Mouse (Mus musculus) embryonic facial prominence, embryonic 10.5 days (tissue): ENCODE measurements around the gene Ap4s1. TPM values are rescaled to one million over a fixed set of nuclear protein-coding genes. Genes with fewer than 3 reads are reported as not detected.

Experiments used
- DNase-seq: peaks from one replicate; pipeline ENCODE4 v3.0.0-alpha.2; 2017; ENCODE audit warnings: low spot score
- H3K27ac ChIP-seq: fragments of 300-500 bp; sonication (generic); replicated peaks from 2 replicates; pipeline ENCODE4 v1.5.1; 2016; ENCODE audit warnings: mild to moderate bottlenecking
- H3K27me3 ChIP-seq: fragments of 300-500 bp; sonication (generic); replicated peaks from 2 replicates; pipeline ENCODE4 v1.6.1; 2016; ENCODE audit warnings: low read depth, mild to moderate bottlenecking; ENCODE audit not compliant: poor library complexity, severe bottlenecking
- H3K36me3 ChIP-seq: fragments of 300-500 bp; sonication (generic); replicated peaks from 2 replicates; pipeline ENCODE4 v1.6.1; 2016; ENCODE audit warnings: mild to moderate bottlenecking, moderate library complexity
- H3K4me1 ChIP-seq: fragments of 300-500 bp; sonication (generic); 2 replicates; pipeline ENCODE4 v1.6.1; 2016
- H3K4me3 ChIP-seq: fragments of 300-500 bp; sonication (generic); 2 replicates; pipeline ENCODE4 v1.5.1; 2016; ENCODE audit warnings: mild to moderate bottlenecking, moderate library complexity
- H3K9me3 ChIP-seq: fragments of 300-500 bp; sonication (generic); 2 replicates; pipeline ENCODE4 v1.6.1; 2016; ENCODE audit warnings: mild to moderate bottlenecking
- WGBS: fragments of 180-500 bp; shearing (Covaris S2); methylation state at CpG from one replicate; pipeline ENCODE4 v1.1.7; 2016; 5-methylcytosine and 5-hydroxymethylcytosine counted together
- polyA plus RNA-seq: library from polyadenylated mRNA; unstranded; fragments of >200 nt; fragmentation: Nextera tagmentation; extraction: Ambion mirVana; gene quantifications from 2 replicates; pipeline ENCODE4 v1.2.1, GENCODE M21; 2016

Ap4s1 gene
- polyA plus RNA-seq, 1 experiment from 2014 or later = 35.8 TPM

- 60% methylated on average over 6 of the region's 6 CpGs for WGBS
- Histone ChIP-seq H3K36me3 (peaks cover 85% of the 10 kb centered on the region), H3K4me3 (no peak overlapping the region), H3K27ac (no peak overlapping the region), H3K27me3 (no peaks in the 10 kb centered on the region), H3K4me1 (no peaks in the 10 kb centered on the region), H3K9me3 (no peaks in the 10 kb centered on the region)
- no peak for DNase-seq
These were observed 54.1 kb downstream of the Ap4s1 start for GRCm38 (mm10) chr12:51744957-51745356.

- Histone ChIP-seq H3K4me1 (no peaks in the 10 kb centered on the region), H3K4me3 (no peak overlapping the region), H3K9me3 (no peaks in the 10 kb centered on the region), H3K27me3 (no peaks in the 10 kb centered on the region), H3K36me3 (peaks cover 95% of the 10 kb centered on the region), H3K27ac (no peak overlapping the region)
- 92% methylated on average over 2 of the region's 2 CpGs for WGBS
- DNase-seq = no peak
These were observed 56.5 kb downstream of the Ap4s1 start for GRCm38 (mm10) chr12:51747348-51747747.

- Histone ChIP-seq H3K27me3 (no peaks in the 10 kb centered on the region), H3K4me3 (no peak overlapping the region), H3K36me3 (peaks cover 99% of the 10 kb centered on the region), H3K27ac (no peak overlapping the region), H3K4me1 (no peaks in the 10 kb centered on the region), H3K9me3 (no peaks in the 10 kb centered on the region)
- no peak for DNase-seq
- 96% methylated on average over 12 of the region's 12 CpGs for WGBS
These were observed 65.2 kb downstream of the Ap4s1 start for GRCm38 (mm10) chr12:51755938-51756598.

DNA sequence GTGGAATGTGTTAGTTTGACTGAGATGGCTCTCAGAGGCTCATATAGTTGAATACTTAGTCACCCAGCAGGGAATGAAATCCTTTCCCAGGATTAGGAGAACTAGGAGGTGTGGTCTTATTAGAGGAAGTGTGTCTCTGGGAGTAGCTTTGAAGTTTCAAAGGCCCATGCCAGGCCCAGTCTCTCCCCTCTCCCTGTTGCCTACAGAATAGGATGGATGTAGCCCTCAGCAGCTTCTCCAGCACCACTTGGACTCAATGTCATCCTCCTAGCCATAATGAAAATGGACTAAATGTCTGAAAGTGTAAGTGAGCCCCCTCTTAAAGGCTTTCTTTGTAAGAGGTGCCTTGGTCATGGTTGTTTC lies 65.7 kb downstream of the Ap4s1 start:
- H3K36me3 ChIP-seq = peaks cover 99% of the 10 kb centered on the region
- H3K9me3 ChIP-seq = no peaks in the 10 kb centered on the region
- no peak for DNase-seq
- no peak overlapping the region for H3K4me3 ChIP-seq
- no peaks in the 10 kb centered on the region for H3K27me3 ChIP-seq
- H3K4me1 ChIP-seq = no peaks in the 10 kb centered on the region
- no peak overlapping the region for H3K27ac ChIP-seq

GRCm38 (mm10) chr12:51759374-51759773 lies 68.5 kb downstream of the Ap4s1 start:
- H3K36me3 ChIP-seq = peaks cover 98% of the 10 kb centered on the region
- no peaks in the 10 kb centered on the region for H3K4me1 ChIP-seq
- no peaks in the 10 kb centered on the region for H3K27me3 ChIP-seq
- DNase-seq = no peak
- H3K9me3 ChIP-seq = no peaks in the 10 kb centered on the region
- no peak overlapping the region for H3K4me3 ChIP-seq
- no peak overlapping the region for H3K27ac ChIP-seq
- WGBS = 95% methylated on average over 3 of the region's 3 CpGs

DNA sequence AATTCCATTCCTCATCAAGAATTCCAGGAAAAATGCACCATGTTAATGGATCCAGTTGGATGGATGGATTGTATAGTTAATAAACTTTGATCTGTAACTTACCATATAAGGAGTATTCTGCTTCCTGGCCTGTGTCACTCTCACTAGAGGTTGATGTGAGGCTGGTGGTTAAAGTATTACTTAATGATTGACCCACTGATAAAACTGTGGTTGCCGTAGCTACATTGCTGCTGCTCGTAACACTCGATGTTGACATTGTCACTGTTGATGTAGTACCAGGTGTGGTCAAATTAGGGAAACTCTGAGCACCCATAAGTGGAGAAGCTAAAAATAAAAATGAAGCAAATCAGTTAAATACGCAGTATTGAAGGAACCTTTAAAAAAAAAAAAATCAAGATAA lies 76.6 kb downstream of the Ap4s1 start:
- WGBS = 94% methylated on average over 4 of the region's 4 CpGs
- no peak overlapping the region for H3K27ac ChIP-seq
- DNase-seq = no peak
- peaks cover 89% of the 10 kb centered on the region for H3K36me3 ChIP-seq
- H3K27me3 ChIP-seq = no peaks in the 10 kb centered on the region
- H3K9me3 ChIP-seq = no peaks in the 10 kb centered on the region
- H3K4me1 ChIP-seq = no peaks in the 10 kb centered on the region
- no peak overlapping the region for H3K4me3 ChIP-seq

DNA sequence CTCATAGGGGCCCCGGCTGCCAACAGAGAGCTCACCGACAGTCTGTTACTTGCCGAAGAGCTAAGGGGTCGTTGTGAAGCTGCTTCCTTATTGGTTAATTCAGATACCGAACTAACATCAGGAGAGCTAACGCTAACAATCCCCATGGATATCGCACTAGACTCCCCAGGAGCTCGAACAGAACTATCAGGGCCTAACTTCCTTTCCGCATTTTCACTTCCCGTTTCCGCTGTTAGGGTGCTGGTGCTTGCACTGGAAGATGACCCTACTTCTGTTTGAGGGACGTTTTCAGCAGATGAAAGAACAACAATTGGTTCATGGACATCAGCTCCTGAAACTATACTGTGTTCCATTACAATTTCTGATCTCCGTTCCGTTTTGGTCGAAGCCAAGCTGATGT lies 77.9 kb downstream of the Ap4s1 start:
- no peak for DNase-seq
- no peaks in the 10 kb centered on the region for H3K27me3 ChIP-seq
- peaks cover 88% of the 10 kb centered on the region for H3K36me3 ChIP-seq
- H3K4me3 ChIP-seq = no peak overlapping the region
- 94% methylated on average over 15 of the region's 15 CpGs for WGBS
- H3K9me3 ChIP-seq = no peaks in the 10 kb centered on the region
- H3K27ac ChIP-seq = no peak overlapping the region
- H3K4me1 ChIP-seq = no peaks in the 10 kb centered on the region

- H3K36me3 ChIP-seq = peaks cover 99% of the 10 kb centered on the region
- DNase-seq = peak; percentile 43
- no peaks in the 10 kb centered on the region for H3K27me3 ChIP-seq
- WGBS = 91% methylated on average over 7 of the region's 7 CpGs
- no peaks in the 10 kb centered on the region for H3K4me1 ChIP-seq
- no peak overlapping the region for H3K4me3 ChIP-seq
- no peaks in the 10 kb centered on the region for H3K9me3 ChIP-seq
- no peak overlapping the region for H3K27ac ChIP-seq
These were observed 94.0 kb downstream of the Ap4s1 start for GRCm38 (mm10) chr12:51784842-51785241.

Other genes with a start within 250 kb of the Ap4s1 start
- 1.9 and 2.2 TPM in 2 replicates for gene Coch, start 97.7 kb upstream of the Ap4s1 start, polyA plus RNA-seq
- 39.3 and 41.3 TPM in 2 replicates for gene Strn3, start 864 bp downstream of the Ap4s1 start, polyA plus RNA-seq
- 34.1 and 35.1 TPM in 2 replicates for gene Hectd1, start 138.5 kb downstream of the Ap4s1 start, polyA plus RNA-seq